Mouse (Mus musculus): Measurements from ENCODE around the gene Psmc3. TPM values are rescaled to one million over a fixed set of nuclear protein-coding genes. Genes with fewer than 3 reads are reported as not detected.

Psmc3 gene
- polyA plus RNA-seq, 2 experiments, result 203 to 305 TPM

DNA sequence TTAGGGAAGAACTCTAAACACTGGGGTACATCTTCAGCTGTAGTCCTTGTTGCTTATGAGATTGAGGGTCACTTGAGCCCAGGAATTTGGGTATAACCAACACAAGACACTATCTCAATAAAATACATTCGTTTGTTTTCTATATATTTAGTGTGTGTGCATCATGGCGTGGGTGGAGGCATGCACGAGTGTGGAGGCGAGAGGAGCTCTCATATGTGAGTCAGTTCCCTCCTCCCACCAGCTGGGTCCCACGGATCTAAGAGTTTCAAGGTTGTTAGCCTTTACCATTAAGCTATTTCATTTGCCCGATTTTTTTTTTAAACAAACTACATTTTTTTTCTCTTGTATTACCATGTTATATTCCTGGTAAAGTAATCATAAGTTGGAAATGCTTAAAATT lies 37.0 kb downstream of the Psmc3 start:
- Histone ChIP-seq H3K36me3 (ENCODE audit: control insufficient read depth, insufficient read depth, low read length) (no peaks in the 10 kb centered on the region), H3K4me1 (ENCODE audit: control insufficient read depth, insufficient read depth, low read length) (no peaks in the 10 kb centered on the region), H3K27ac (replicated peaks; ENCODE audit: low read depth, low read length) (no peak overlapping the region), H3K9me3 (ENCODE audit: control insufficient read depth, low read length) (no peaks in the 10 kb centered on the region), H3K9ac (ENCODE audit: low read depth, low read length, severe bottlenecking) (no peak overlapping the region), H3K4me2 (replicated peaks; ENCODE audit: low read depth, low read length, severe bottlenecking) (no peak overlapping the region), H3K27me3 (ENCODE audit: control insufficient read depth, insufficient read depth, low read length) (no peaks in the 10 kb centered on the region), H3K4me3 (replicated peaks; ENCODE audit: low read length) (no peak overlapping the region)
- ATAC-seq (ENCODE audit: low FRiP score, low read depth) (no peak), DNase-seq (ENCODE audit: low spot score) (no peak)
- 66% methylated on average over 6 of the region's 6 CpGs for WGBS
- no peak for TF ChIP-seq POLR2A (IDR thresholded peaks at IDR 0.05; ENCODE audit: borderline replicate concordance, extremely low read depth, insufficient read depth, insufficient read length)

DNA sequence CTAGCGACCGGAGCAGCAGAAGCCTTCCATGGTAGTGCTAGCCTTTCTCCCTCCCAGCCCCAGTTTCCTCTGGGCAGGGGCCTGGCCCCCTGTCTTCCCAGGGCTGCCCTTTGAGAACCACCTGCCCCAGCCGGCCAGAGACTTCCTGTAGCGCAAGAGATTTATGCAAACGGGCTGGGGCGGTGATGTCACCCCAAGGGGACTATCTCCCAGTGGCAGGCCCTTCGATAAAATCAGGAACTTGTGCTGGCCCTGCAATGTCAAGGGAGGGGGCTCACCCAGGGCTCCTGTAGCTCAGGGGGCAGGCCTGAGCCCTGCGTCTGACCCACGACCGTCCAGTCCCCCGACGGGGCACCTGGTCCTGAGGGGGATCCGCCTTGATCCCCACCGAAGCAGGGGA lies 42.7 kb downstream of the Psmc3 start:
- H3K27me3 ChIP-seq (ENCODE audit: control insufficient read depth, insufficient read depth, low read length), result no peaks in the 10 kb centered on the region
- H3K9me3 ChIP-seq (ENCODE audit: control insufficient read depth, low read length), result no peaks in the 10 kb centered on the region
- WGBS, result 69% methylated on average over 14 of the region's 14 CpGs
- DNase-seq (ENCODE audit: low spot score) (no peak), ATAC-seq (ENCODE audit: low FRiP score, low read depth) (no peak)
- no peak overlapping the region for H3K4me2 ChIP-seq (replicated peaks; ENCODE audit: low read depth, low read length, severe bottlenecking)
- TF ChIP-seq POLR2A (IDR thresholded peaks at IDR 0.05; ENCODE audit: borderline replicate concordance, extremely low read depth, insufficient read depth, insufficient read length), result no peak
- no peaks in the 10 kb centered on the region for H3K4me1 ChIP-seq (ENCODE audit: control insufficient read depth, insufficient read depth, low read length)
- H3K36me3 ChIP-seq (ENCODE audit: control insufficient read depth, insufficient read depth, low read length), result no peaks in the 10 kb centered on the region
- H3K4me3 ChIP-seq (replicated peaks; ENCODE audit: low read length), result no peak overlapping the region
- no peak overlapping the region for H3K9ac ChIP-seq (ENCODE audit: low read depth, low read length, severe bottlenecking)
- H3K27ac ChIP-seq (replicated peaks; ENCODE audit: low read depth, low read length), result no peak overlapping the region

DNA sequence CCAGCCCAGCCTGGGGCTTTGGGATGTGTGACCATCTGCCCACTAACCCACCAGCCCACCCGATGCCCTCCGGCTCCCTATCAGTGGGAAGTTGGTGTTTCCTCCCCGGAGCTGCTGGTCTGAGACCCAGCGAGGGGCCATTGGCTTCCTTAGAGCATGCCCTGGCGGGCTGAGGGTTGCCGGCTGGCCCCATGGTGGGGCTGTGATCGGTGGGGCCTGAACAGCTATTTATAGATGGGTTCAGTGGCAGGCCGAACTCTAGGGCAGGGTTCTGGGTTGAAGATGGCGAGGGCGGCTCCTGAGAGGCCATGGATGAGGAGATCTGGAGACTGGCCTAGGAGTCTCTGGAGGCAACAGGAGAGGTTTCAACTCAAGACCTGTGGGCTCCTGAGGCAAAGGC lies 43.2 kb downstream of the Psmc3 start:
- Histone ChIP-seq H3K4me2 (replicated peaks; ENCODE audit: low read depth, low read length, severe bottlenecking) (no peak overlapping the region), H3K27me3 (ENCODE audit: control insufficient read depth, insufficient read depth, low read length) (no peaks in the 10 kb centered on the region), H3K36me3 (ENCODE audit: control insufficient read depth, insufficient read depth, low read length) (no peaks in the 10 kb centered on the region), H3K9me3 (ENCODE audit: control insufficient read depth, low read length) (no peaks in the 10 kb centered on the region), H3K4me3 (replicated peaks; ENCODE audit: low read length) (no peak overlapping the region), H3K4me1 (ENCODE audit: control insufficient read depth, insufficient read depth, low read length) (no peaks in the 10 kb centered on the region), H3K27ac (replicated peaks; ENCODE audit: low read depth, low read length) (no peak overlapping the region), H3K9ac (ENCODE audit: low read depth, low read length, severe bottlenecking) (no peak overlapping the region)
- TF ChIP-seq POLR2A (IDR thresholded peaks at IDR 0.05; ENCODE audit: borderline replicate concordance, extremely low read depth, insufficient read depth, insufficient read length), result no peak
- no peak for ATAC-seq (ENCODE audit: low FRiP score, low read depth)
- DNase-seq (ENCODE audit: low spot score), result no peak
- 82% methylated on average over 10 of the region's 10 CpGs for WGBS

DNA sequence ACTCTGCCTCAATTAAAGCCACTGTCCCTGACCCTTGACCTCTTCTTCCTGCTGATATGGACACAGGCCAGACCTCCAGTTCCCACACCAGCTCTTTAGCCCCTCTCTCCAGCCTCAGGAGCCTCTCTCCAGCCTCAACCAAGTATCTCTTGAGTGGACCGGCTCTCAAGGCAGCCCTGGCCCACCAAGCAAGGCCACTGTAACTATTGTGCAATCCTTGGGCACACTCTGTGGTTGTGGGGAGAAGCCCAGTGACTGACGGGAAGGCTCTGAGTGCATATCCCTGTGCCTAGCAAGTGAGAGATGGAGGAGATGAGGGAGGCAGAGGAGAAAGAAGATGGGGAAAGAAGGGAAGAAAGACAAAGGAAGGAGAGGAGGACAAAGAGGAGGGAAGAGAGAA lies 44.3 kb downstream of the Psmc3 start:
- Histone ChIP-seq H3K27me3 (ENCODE audit: control insufficient read depth, insufficient read depth, low read length) (no peaks in the 10 kb centered on the region), H3K9ac (ENCODE audit: low read depth, low read length, severe bottlenecking) (no peak overlapping the region), H3K27ac (replicated peaks; ENCODE audit: low read depth, low read length) (no peak overlapping the region), H3K9me3 (ENCODE audit: control insufficient read depth, low read length) (no peaks in the 10 kb centered on the region), H3K4me2 (replicated peaks; ENCODE audit: low read depth, low read length, severe bottlenecking) (no peak overlapping the region), H3K4me3 (replicated peaks; ENCODE audit: low read length) (no peak overlapping the region), H3K36me3 (ENCODE audit: control insufficient read depth, insufficient read depth, low read length) (no peaks in the 10 kb centered on the region), H3K4me1 (ENCODE audit: control insufficient read depth, insufficient read depth, low read length) (no peaks in the 10 kb centered on the region)
- TF ChIP-seq POLR2A (IDR thresholded peaks at IDR 0.05; ENCODE audit: borderline replicate concordance, extremely low read depth, insufficient read depth, insufficient read length), result no peak
- WGBS, result 92% methylated on average over 2 of the region's 2 CpGs
- DNase-seq (ENCODE audit: low spot score) (no peak), ATAC-seq (ENCODE audit: low FRiP score, low read depth) (no peak)

DNA sequence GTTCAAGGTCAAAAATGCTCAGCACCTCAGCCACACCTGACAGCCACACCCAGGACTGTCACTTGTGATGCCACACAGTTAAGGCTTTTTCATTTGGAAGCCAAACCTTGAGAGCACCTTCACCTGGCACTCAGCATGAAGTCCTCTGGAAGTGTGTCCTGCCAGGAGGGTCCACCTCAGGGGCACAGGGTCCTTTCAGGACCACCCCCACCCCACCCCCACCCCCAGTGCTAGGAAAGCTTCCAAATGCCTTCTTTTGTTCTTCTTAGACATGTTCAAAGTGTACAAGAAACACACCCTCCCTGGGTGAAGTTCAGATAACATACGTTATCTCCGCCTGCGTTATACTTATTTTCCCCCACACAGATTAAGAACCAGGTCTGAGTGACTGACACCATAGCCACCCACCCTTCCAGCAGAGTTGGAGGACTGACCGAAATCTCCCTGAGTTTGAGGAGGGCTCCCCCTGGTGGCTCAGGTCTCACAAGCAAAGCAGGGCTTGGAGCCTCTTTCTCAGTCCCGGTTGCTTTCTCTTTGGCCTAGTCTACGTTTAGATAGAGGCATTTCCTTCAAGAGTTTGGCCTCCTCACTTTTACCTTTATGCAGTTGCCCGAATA lies 47.4 kb downstream of the Psmc3 start:
- H3K27ac ChIP-seq (replicated peaks; ENCODE audit: low read depth, low read length), result no peak overlapping the region
- TF ChIP-seq POLR2A (IDR thresholded peaks at IDR 0.05; ENCODE audit: borderline replicate concordance, extremely low read depth, insufficient read depth, insufficient read length), result no peak
- 12% methylated on average over 7 of the region's 7 CpGs for WGBS

DNA sequence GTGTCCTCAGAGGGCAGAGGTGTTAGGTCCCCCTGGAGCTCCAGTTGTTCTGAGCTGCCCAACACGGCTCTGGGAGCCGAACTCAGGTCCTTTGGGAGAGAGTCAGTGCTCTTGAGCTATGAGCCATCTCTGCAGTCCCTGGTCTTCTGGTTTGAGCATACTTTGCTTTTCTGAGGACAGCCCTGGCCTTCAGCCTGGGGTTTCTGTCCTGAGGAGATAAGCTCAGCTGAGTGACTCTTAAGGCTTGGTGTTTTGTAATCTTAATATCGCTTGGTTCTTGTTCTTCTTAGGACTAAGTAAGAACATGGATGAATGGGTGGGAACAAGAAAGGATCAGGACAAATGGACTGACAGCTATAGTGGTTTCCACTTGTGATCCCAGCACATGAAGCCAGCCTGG lies 54.3 kb downstream of the Psmc3 start:
- no peak for ATAC-seq (ENCODE audit: low FRiP score, low read depth)
- H3K27me3 ChIP-seq (ENCODE audit: control insufficient read depth, insufficient read depth, low read length), result no peaks in the 10 kb centered on the region
- H3K9ac ChIP-seq (ENCODE audit: low read depth, low read length, severe bottlenecking), result no peak overlapping the region
- H3K9me3 ChIP-seq (ENCODE audit: control insufficient read depth, low read length), result no peaks in the 10 kb centered on the region
- no peak for DNase-seq (ENCODE audit: low spot score)
- no peak overlapping the region for H3K4me2 ChIP-seq (replicated peaks; ENCODE audit: low read depth, low read length, severe bottlenecking)
- H3K4me1 ChIP-seq (ENCODE audit: control insufficient read depth, insufficient read depth, low read length), result no peaks in the 10 kb centered on the region
- H3K4me3 ChIP-seq (replicated peaks; ENCODE audit: low read length), result no peak overlapping the region
- no peak for TF ChIP-seq POLR2A (IDR thresholded peaks at IDR 0.05; ENCODE audit: borderline replicate concordance, extremely low read depth, insufficient read depth, insufficient read length)
- no peaks in the 10 kb centered on the region for H3K36me3 ChIP-seq (ENCODE audit: control insufficient read depth, insufficient read depth, low read length)
- H3K27ac ChIP-seq (replicated peaks; ENCODE audit: low read depth, low read length), result no peak overlapping the region
- 73% methylated on average over 3 of the region's 3 CpGs for WGBS

More for the DNA sequence above, 47.4 kb downstream of the Psmc3 start:
- Histone ChIP-seq H3K36me3 (ENCODE audit: control insufficient read depth, insufficient read depth, low read length) (no peaks in the 10 kb centered on the region), H3K27me3 (ENCODE audit: control insufficient read depth, insufficient read depth, low read length) (no peaks in the 10 kb centered on the region), H3K9ac (ENCODE audit: low read depth, low read length, severe bottlenecking) (no peak overlapping the region; the same call in 1 of the 2 replicates), H3K4me1 (ENCODE audit: control insufficient read depth, insufficient read depth, low read length) (no peaks in the 10 kb centered on the region), H3K9me3 (ENCODE audit: control insufficient read depth, low read length) (no peaks in the 10 kb centered on the region), H3K4me3 (replicated peaks; ENCODE audit: low read length) (no peak overlapping the region), H3K4me2 (replicated peaks; ENCODE audit: low read depth, low read length, severe bottlenecking) (no peak overlapping the region)
- DNase-seq (ENCODE audit: low spot score) (peak; percentile 89), ATAC-seq (ENCODE audit: low FRiP score, low read depth) (peak; percentile 89)
